Mouse (Mus musculus): ENCODE measurements around the gene Sema4a. TPM values are rescaled to one million over a fixed set of nuclear protein-coding genes. Genes with fewer than 3 reads are reported as not detected.

Sema4a gene
- 1.3 and 1.7 TPM in 2 replicates for polyA plus RNA-seq (2015; fragmentation: Nextera tagmentation; extraction: Ambion mirVana)

DNA sequence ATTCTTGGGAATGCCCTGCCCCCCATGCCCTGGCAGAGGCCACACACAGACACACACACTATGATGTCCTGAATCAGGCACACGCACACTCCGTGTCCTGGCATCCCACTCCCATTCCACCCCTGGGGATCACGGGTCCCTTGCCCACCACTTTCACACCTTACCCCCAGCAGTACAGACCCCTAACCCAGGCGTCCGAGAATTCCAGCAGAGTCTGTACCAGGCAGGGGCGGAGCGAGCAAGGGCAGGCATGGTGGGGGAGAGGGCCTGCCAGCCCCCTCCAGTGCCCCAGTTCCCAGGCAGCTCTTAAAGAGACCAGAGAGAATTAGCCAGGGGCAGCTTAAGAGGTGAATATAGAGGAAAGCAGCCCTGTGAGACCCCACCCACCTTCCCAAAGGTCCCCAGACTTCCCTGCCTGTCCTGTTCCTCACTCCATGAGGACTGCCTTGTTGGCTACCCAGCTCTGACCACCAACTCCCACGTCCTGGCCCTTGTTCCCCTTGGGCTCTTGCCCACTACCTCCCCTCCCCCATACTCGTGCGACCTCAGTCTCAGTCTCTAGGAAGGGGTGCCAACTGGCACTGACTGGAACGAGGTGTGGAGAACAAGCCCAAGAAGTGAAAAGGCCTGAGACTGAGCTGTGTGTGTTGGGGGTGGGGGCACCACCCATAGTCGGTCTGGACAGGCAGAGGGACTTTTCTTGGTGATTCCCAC lies at the start of gene Sema4a:
Gene Sema4a, minus strand, starts transcription at position 200 of the 714 bp plus-strand sequence.
- Histone ChIP-seq H3K9ac (peak within 1 kb of the TSS; percentile 14; the same call in 1 of the 2 replicates), H3K27me3 (replicated peaks) (peaks cover 65% of the 10 kb centered on the region), H3K27ac (replicated peaks) (no peak within 1 kb of the TSS), H3K4me3 (no peak within 1 kb of the TSS), H3K4me2 (no peak within 1 kb of the TSS), H3K36me3 (no peaks in the 10 kb centered on the region), H3K9me3 (no peaks in the 10 kb centered on the region), H3K4me1 (peaks cover 5% of the 10 kb centered on the region)
- no peak for ATAC-seq (ENCODE audit: extremely low read depth, insufficient number of reproducible peaks, low FRiP score, low TSS enrichment)
- WGBS: 35% methylated on average over 12 of the region's 12 CpGs

DNA sequence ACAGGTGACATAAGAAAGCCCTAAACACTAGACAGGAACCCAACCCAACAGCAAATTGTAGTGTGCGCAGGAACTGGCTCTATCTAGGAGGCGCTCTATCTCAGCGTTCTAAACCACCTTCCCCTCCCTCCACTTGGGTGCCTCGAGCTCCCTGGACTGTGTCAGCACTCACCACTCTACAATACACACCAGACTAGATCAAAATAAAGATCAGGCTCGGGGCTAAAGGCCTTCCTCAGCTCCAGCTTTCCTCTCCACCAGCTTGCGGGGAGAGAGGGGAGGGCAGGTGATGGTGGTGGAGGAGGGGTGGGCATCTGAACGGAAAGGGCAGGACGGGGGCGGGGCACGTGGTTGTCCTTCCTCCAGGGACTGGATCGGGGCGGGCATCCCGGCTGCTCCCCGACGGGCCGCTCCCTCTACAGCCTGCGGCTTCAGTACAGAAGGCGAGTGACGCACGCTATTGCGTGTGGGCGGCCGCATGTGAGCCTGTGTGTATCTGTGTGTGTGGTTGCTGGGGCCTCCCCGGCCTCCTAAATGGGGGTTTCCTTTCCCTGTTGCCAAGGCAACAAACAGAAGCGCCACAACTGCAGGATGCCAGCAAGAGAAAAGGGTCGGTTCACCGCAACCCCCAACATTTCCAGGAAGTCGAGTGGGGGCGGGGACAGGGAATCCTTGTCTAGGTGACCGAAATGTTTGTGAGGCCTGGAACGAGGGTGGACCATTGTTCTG lies 48.9 kb upstream of the Sema4a start, which contains the start of gene Lmna:
Gene Lmna, minus strand, starts transcription at position 265 of the 729 bp plus-strand sequence.
- H3K4me1 ChIP-seq: peaks cover 62% of the 10 kb centered on the region
- peak within 1 kb of the TSS; percentile 58 for H3K4me3 ChIP-seq
- no peaks in the 10 kb centered on the region for H3K36me3 ChIP-seq
- peak; percentile 90 for ATAC-seq (ENCODE audit: extremely low read depth, insufficient number of reproducible peaks, low FRiP score, low TSS enrichment)
- no peaks in the 10 kb centered on the region for H3K27me3 ChIP-seq (replicated peaks)
- H3K4me2 ChIP-seq: peak within 1 kb of the TSS; percentile 75
- WGBS: under 1% methylated on average over 31 of the region's 31 CpGs
- no peaks in the 10 kb centered on the region for H3K9me3 ChIP-seq
- H3K27ac ChIP-seq (replicated peaks): peak within 1 kb of the TSS; percentile 95
- H3K9ac ChIP-seq: peak within 1 kb of the TSS; percentile 84

DNA sequence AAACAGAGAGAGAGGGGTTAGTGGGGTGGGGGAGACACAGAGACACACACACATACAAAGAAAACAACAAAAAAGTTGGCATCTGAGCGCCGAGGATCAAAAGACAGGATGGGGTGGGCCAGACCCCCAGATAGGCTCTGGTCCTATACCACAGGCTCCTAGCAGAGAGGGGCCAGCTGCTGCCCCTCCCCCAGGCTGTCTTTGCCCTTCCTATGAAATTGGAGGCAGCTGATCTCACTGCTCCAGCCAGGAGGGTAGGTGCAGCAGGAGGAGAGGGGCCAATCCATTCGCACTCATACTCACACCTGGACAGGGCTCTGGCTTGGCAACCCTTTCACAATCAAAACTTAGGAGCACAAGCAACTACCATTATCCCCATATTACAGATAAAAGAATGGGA lies 48.3 kb upstream of the Sema4a start:
- Histone ChIP-seq H3K4me2 (peak overlapping the region; percentile 75), H3K4me1 (peaks cover 58% of the 10 kb centered on the region), H3K4me3 (peak overlapping the region; percentile 58), H3K27me3 (replicated peaks) (no peaks in the 10 kb centered on the region), H3K27ac (replicated peaks) (peak overlapping the region; percentile 95), H3K9ac (peak overlapping the region; percentile 84), H3K36me3 (no peaks in the 10 kb centered on the region), H3K9me3 (no peaks in the 10 kb centered on the region)
- no peak for ATAC-seq (ENCODE audit: extremely low read depth, insufficient number of reproducible peaks, low FRiP score, low TSS enrichment)
- WGBS: 62% methylated on average over 3 of the region's 3 CpGs

DNA sequence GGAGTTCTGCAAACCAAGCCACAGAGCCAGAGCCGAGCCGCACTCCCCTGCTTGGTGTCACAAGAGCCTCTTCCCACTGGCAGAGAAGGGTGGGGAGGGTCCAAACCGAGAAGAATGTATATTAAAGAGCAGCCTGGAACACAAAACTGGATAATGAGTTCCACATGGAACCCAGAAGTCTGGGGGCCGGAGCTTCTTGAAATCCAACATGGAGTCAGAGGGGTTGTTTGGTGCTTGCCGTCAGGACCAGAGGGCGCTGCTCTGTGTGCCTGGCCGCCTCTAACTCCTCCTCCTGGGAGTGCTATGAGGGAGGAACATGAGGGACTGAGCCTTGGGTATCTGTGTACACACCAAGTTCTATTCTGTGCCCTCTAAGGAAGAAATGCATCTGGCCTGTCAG lies 44.8 kb upstream of the Sema4a start:
- H3K4me3 ChIP-seq: no peak overlapping the region

GRCm38 (mm10) chr3:88505081-88505480 lies 44.1 kb upstream of the Sema4a start:
- H3K36me3 ChIP-seq: peaks cover 1% of the 10 kb centered on the region
- H3K4me2 ChIP-seq: no peak overlapping the region
- no peak overlapping the region for H3K27ac ChIP-seq (replicated peaks)
- H3K27me3 ChIP-seq (replicated peaks): no peaks in the 10 kb centered on the region
- H3K4me1 ChIP-seq: peaks cover 55% of the 10 kb centered on the region
- no peaks in the 10 kb centered on the region for H3K9me3 ChIP-seq
- no peak overlapping the region for H3K4me3 ChIP-seq
- WGBS: 68% methylated on average over 6 of the region's 6 CpGs
- no peak for ATAC-seq (ENCODE audit: extremely low read depth, insufficient number of reproducible peaks, low FRiP score, low TSS enrichment)
- no peak overlapping the region for H3K9ac ChIP-seq

More for the DNA sequence above, 44.8 kb upstream of the Sema4a start:
- no peak for ATAC-seq (ENCODE audit: extremely low read depth, insufficient number of reproducible peaks, low FRiP score, low TSS enrichment)
- no peaks in the 10 kb centered on the region for H3K9me3 ChIP-seq
- no peak overlapping the region for H3K4me2 ChIP-seq
- no peak overlapping the region for H3K27ac ChIP-seq (replicated peaks)
- peaks cover 55% of the 10 kb centered on the region for H3K4me1 ChIP-seq
- H3K36me3 ChIP-seq: no peaks in the 10 kb centered on the region; the same call in 1 of the 2 replicates
- H3K27me3 ChIP-seq (replicated peaks): no peaks in the 10 kb centered on the region
- H3K9ac ChIP-seq: no peak overlapping the region
- WGBS: 58% methylated on average over 7 of the region's 7 CpGs

- Histone ChIP-seq H3K4me2 (peak overlapping the region; percentile 98; the same call in 1 of the 2 replicates), H3K4me1 (peaks cover 50% of the 10 kb centered on the region), H3K36me3 (peaks cover 9% of the 10 kb centered on the region), H3K9me3 (no peaks in the 10 kb centered on the region), H3K27ac (replicated peaks) (peak overlapping the region; percentile 92), H3K27me3 (replicated peaks) (no peaks in the 10 kb centered on the region), H3K9ac (peak overlapping the region; percentile 33; the same call in 1 of the 2 replicates), H3K4me3 (peak overlapping the region; percentile 94; the same call in 1 of the 2 replicates)
- WGBS: 49% methylated on average over 8 of the region's 8 CpGs
- ATAC-seq (ENCODE audit: extremely low read depth, insufficient number of reproducible peaks, low FRiP score, low TSS enrichment): no peak
These were observed 43.1 kb upstream of the Sema4a start for GRCm38 (mm10) chr3:88503881-88504746.

DNA sequence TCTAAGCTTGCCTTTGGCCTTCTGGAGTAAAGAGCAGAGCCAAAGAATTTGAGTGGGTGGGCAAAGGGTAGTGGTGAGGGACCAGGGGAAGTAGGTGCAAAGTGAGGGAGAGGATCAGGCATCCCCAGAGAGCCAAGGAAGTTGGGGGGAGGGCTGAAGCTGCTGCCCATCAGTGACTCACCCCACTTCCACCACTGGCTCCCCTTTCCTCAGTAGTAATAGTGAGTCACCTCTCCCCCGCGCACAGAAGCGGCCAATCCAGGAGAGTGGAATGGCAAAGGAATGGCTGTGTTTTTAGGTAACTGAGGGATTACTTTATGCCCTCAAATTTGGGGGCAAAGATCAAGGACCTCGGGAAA lies 42.5 kb upstream of the Sema4a start:
- Histone ChIP-seq H3K27ac (replicated peaks) (peak overlapping the region; percentile 92), H3K9me3 (no peaks in the 10 kb centered on the region), H3K4me1 (peaks cover 49% of the 10 kb centered on the region), H3K36me3 (peaks cover 14% of the 10 kb centered on the region), H3K4me3 (peak overlapping the region; percentile 94), H3K4me2 (peak overlapping the region; percentile 98), H3K9ac (peak overlapping the region; percentile 97), H3K27me3 (replicated peaks) (no peaks in the 10 kb centered on the region)
- WGBS: 17% methylated on average over 4 of the region's 4 CpGs
- peak; percentile 51 for ATAC-seq (ENCODE audit: extremely low read depth, insufficient number of reproducible peaks, low FRiP score, low TSS enrichment)

GRCm38 (mm10) chr3:88502641-88503504 lies 41.9 kb upstream of the Sema4a start:
- H3K9ac ChIP-seq: peak overlapping the region; percentile 97
- ATAC-seq (ENCODE audit: extremely low read depth, insufficient number of reproducible peaks, low FRiP score, low TSS enrichment): peak; percentile 80
- under 1% methylated on average over 55 of the region's 55 CpGs for WGBS
- H3K36me3 ChIP-seq: peaks cover 19% of the 10 kb centered on the region
- H3K4me2 ChIP-seq: peak overlapping the region; percentile 98
- peak overlapping the region; percentile 92 for H3K27ac ChIP-seq (replicated peaks)
- no peaks in the 10 kb centered on the region for H3K27me3 ChIP-seq (replicated peaks)
- H3K4me3 ChIP-seq: peak overlapping the region; percentile 94
- no peaks in the 10 kb centered on the region for H3K9me3 ChIP-seq
- peaks cover 47% of the 10 kb centered on the region for H3K4me1 ChIP-seq

GRCm38 (mm10) chr3:88502031-88502571 lies 41.1 kb upstream of the Sema4a start:
- Histone ChIP-seq H3K4me1 (peaks cover 54% of the 10 kb centered on the region), H3K9me3 (no peaks in the 10 kb centered on the region), H3K4me3 (peak overlapping the region; percentile 94), H3K27ac (replicated peaks) (peak overlapping the region; percentile 92), H3K4me2 (peak overlapping the region; percentile 98), H3K36me3 (peaks cover 26% of the 10 kb centered on the region), H3K9ac (peak overlapping the region; percentile 97), H3K27me3 (replicated peaks) (no peaks in the 10 kb centered on the region)
- ATAC-seq (ENCODE audit: extremely low read depth, insufficient number of reproducible peaks, low FRiP score, low TSS enrichment): 0 out of 2 replicates have a peak, but pooled peaks have one; percentile 3
- 9% methylated on average over 11 of the region's 11 CpGs for WGBS
